Mouse (Mus musculus): Measurements from ENCODE around the gene Slc39a9.
A peak's percentile ranks its signal among the peaks of the same experiment; 100 is the strongest.

Gene Slc39a9

GRCm38 (mm10) chr12:80719141-80719540, 75.5 kb downstream of the Slc39a9 start:
- DNase-seq (ENCODE audit: low spot score in 2 of 2) = no peak

- no peak for DNase-seq (ENCODE audit: low spot score in 2 of 2)
These were observed 76.8 kb downstream of the Slc39a9 start for GRCm38 (mm10) chr12:80720507-80720906.

- DNase-seq (ENCODE audit: low spot score in 2 of 2) = no peak
These were observed 77.8 kb downstream of the Slc39a9 start for GRCm38 (mm10) chr12:80721458-80721857.

GRCm38 (mm10) chr12:80724853-80725559, 81.3 kb downstream of the Slc39a9 start:
- peak; percentile 64 to 79 for DNase-seq (ENCODE audit: low spot score in 2 of 2)

GRCm38 (mm10) chr12:80728207-80728606, 84.5 kb downstream of the Slc39a9 start:
- DNase-seq (ENCODE audit: low spot score in 2 of 2) = no peak

GRCm38 (mm10) chr12:80728814-80729213, 85.1 kb downstream of the Slc39a9 start:
- no peak for DNase-seq (ENCODE audit: low spot score in 2 of 2)

GRCm38 (mm10) chr12:80729758-80730530, 86.3 kb downstream of the Slc39a9 start:
- no peak for DNase-seq (ENCODE audit: low spot score in 2 of 2)

GRCm38 (mm10) chr12:80730567-80730966, 86.9 kb downstream of the Slc39a9 start:
- peak in 1 of 2 experiments; percentile 9 for DNase-seq (ENCODE audit: low spot score in 2 of 2)

All from urinary bladder, adult 18-20 months (tissue).